Mouse (Mus musculus): Measurements from ENCODE around the gene Ddit4.

GRCm38 (mm10) chr10:59991262-59991880 is 39.7 kb upstream of the Ddit4 start:
- TF ChIP-seq CTCF (IDR thresholded peaks at IDR 0.05) (no peak), EP300 (IDR thresholded peaks at IDR 0.05) (no peak)

All from lung, postnatal 0 days (tissue).